ENCODE assay signal across 23 mouse cellular contexts in the genomic region with DNA sequence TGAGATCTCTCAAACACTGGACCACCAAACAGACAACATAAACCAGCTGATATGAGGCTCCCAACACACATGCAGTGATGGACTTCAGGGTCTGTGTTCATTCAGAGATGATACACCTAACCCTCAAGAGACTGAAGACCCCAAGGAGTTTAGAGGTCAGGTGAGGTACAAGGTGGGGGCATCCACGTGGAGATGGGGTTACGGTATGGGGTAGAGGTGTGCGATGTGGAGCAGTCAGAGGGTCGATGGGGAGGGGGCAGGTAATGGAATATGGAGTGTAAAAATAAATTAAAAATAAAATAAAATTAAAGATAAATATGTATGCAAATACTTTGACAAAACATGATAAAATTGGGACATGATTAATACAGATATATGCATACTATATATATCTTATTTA.
DNase-seq lines count a peak whose midpoint lies in the region; ATAC-seq lines count a peak whose summit lies in the region.
"Had no signal": no experiment of that assay in that cellular context is flagged by ENCODE, and none has a peak within 500 bp of the region (broad histone marks: within the 10 kb centered on the region; RNA-seq: fewer than 3 reads in every experiment).

No protein-coding gene starts in this region.

- H3K4me1 ChIP-seq in embryonic facial prominence, embryonic 12.5 days: no peaks in the 10 kb centered on the region
- H3K4me1 ChIP-seq in embryonic facial prominence, embryonic 10.5 days: no peaks in the 10 kb centered on the region
- no peaks in the 10 kb centered on the region for H3K4me1 ChIP-seq in hindbrain, embryonic 11.5 days (replicated peaks; ENCODE audit: control insufficient read depth, insufficient read depth, low read length)
- H3K4me1 ChIP-seq in hindbrain, embryonic 16.5 days (ENCODE audit: control insufficient read depth, insufficient read depth, low read depth, low read length): no peaks in the 10 kb centered on the region
- H3K4me1 ChIP-seq in neural tube, embryonic 11.5 days (ENCODE audit: control insufficient read depth, insufficient read depth, low read length): no peaks in the 10 kb centered on the region
- no peaks in the 10 kb centered on the region for H3K4me1 ChIP-seq in neural tube, embryonic 15.5 days
- H3K4me1 ChIP-seq: forebrain, embryonic 12.5 days had no signal

- H3K27ac ChIP-seq in embryonic facial prominence, embryonic 12.5 days: no peak overlapping the region
- H3K27ac ChIP-seq in embryonic facial prominence, embryonic 10.5 days (replicated peaks): no peak overlapping the region
- H3K27ac ChIP-seq in hindbrain, embryonic 11.5 days (ENCODE audit: low read depth, low read length): no peak overlapping the region
- no peak overlapping the region for H3K27ac ChIP-seq in hindbrain, embryonic 16.5 days (ENCODE audit: low read depth, low read length)
- no peak overlapping the region for H3K27ac ChIP-seq in neural tube, embryonic 11.5 days (ENCODE audit: low read depth, low read length)
- no peak overlapping the region for H3K27ac ChIP-seq in neural tube, embryonic 15.5 days (replicated peaks)
- H3K27ac ChIP-seq: forebrain, embryonic 12.5 days had no signal

- no peak overlapping the region for H3K9ac ChIP-seq in embryonic facial prominence, embryonic 12.5 days
- no peak overlapping the region for H3K9ac ChIP-seq in hindbrain, embryonic 11.5 days (ENCODE audit: low read depth, low read length)
- H3K9ac ChIP-seq in hindbrain, embryonic 16.5 days (ENCODE audit: low read depth, low read length): no peak overlapping the region
- no peak overlapping the region for H3K9ac ChIP-seq in neural tube, embryonic 11.5 days (ENCODE audit: low read length)
- no peak overlapping the region for H3K9ac ChIP-seq in neural tube, embryonic 15.5 days (replicated peaks)
- H3K9ac ChIP-seq: forebrain, embryonic 12.5 days had no signal

- H3K36me3 ChIP-seq in embryonic facial prominence, embryonic 12.5 days: no peaks in the 10 kb centered on the region
- H3K36me3 ChIP-seq in embryonic facial prominence, embryonic 10.5 days (replicated peaks): no peaks in the 10 kb centered on the region
- H3K36me3 ChIP-seq in hindbrain, embryonic 11.5 days (ENCODE audit: control insufficient read depth, insufficient read depth, low read length): no peaks in the 10 kb centered on the region
- no peaks in the 10 kb centered on the region for H3K36me3 ChIP-seq in hindbrain, embryonic 16.5 days (ENCODE audit: control insufficient read depth, insufficient read depth, low read length)
- H3K36me3 ChIP-seq in neural tube, embryonic 11.5 days (ENCODE audit: control insufficient read depth, insufficient read depth, low read length): no peaks in the 10 kb centered on the region
- no peaks in the 10 kb centered on the region for H3K36me3 ChIP-seq in neural tube, embryonic 15.5 days
- H3K36me3 ChIP-seq: forebrain, embryonic 12.5 days; G1E had no signal

- DNase-seq in embryonic facial prominence, embryonic 10.5 days (ENCODE audit: low spot score): no peak
- DNase-seq in hindbrain, embryonic 11.5 days (ENCODE audit: low spot score): no peak
- no peak for DNase-seq in neural tube, embryonic 11.5 days (ENCODE audit: low spot score)
- DNase-seq: adrenal gland, adult 8-10 months; adrenal gland, postnatal 14 days; adrenal gland, postnatal 36 days; B cell, adult 2 months; cerebellum, adult 11-12 months; cerebellum, adult 2 months; cerebellum, adult 9-10 months; cerebellum, postnatal 10 days; cerebellum, postnatal 25 days had no signal

- no peaks in the 10 kb centered on the region for H3K9me3 ChIP-seq in embryonic facial prominence, embryonic 12.5 days
- no peaks in the 10 kb centered on the region for H3K9me3 ChIP-seq in embryonic facial prominence, embryonic 10.5 days
- H3K9me3 ChIP-seq in hindbrain, embryonic 11.5 days (ENCODE audit: control insufficient read depth, low read length): no peaks in the 10 kb centered on the region
- H3K9me3 ChIP-seq in hindbrain, embryonic 16.5 days (ENCODE audit: control insufficient read depth, low read length): no peaks in the 10 kb centered on the region
- H3K9me3 ChIP-seq in neural tube, embryonic 11.5 days (ENCODE audit: control insufficient read depth, low read length): no peaks in the 10 kb centered on the region
- H3K9me3 ChIP-seq in neural tube, embryonic 15.5 days (replicated peaks): no peaks in the 10 kb centered on the region
- H3K9me3 ChIP-seq: forebrain, embryonic 12.5 days; G1E had no signal

- ATAC-seq in embryonic facial prominence, embryonic 12.5 days (ENCODE audit: insufficient number of reproducible peaks, insufficient read depth, low FRiP score, low TSS enrichment): 0 out of 2 replicates have a peak, but pooled peaks have one; percentile 35
- ATAC-seq in hindbrain, embryonic 11.5 days (ENCODE audit: low FRiP score): peak; percentile 60; the same call in 1 of the 2 replicates
- no peak for ATAC-seq in hindbrain, embryonic 16.5 days
- ATAC-seq in neural tube, embryonic 11.5 days (ENCODE audit: insufficient read depth, low FRiP score, low TSS enrichment): 0 out of 2 replicates have a peak, but pooled peaks have one; percentile 46
- ATAC-seq in neural tube, embryonic 15.5 days (ENCODE audit: low FRiP score): no peak
- ATAC-seq: activated CD4-positive, CD25-positive, alpha-beta regulatory T cell, adult 4 months; CD4-positive, CD25-positive, alpha-beta regulatory T cell, adult 4 months; forebrain, embryonic 14.5 days; forebrain, embryonic 16.5 days; Patski had no signal

- H3K4me3 ChIP-seq in embryonic facial prominence, embryonic 12.5 days: no peak overlapping the region
- H3K4me3 ChIP-seq in embryonic facial prominence, embryonic 10.5 days: no peak overlapping the region
- no peak overlapping the region for H3K4me3 ChIP-seq in hindbrain, embryonic 11.5 days (ENCODE audit: low read depth, low read length)
- H3K4me3 ChIP-seq in hindbrain, embryonic 16.5 days (ENCODE audit: low read length): no peak overlapping the region
- no peak overlapping the region for H3K4me3 ChIP-seq in neural tube, embryonic 11.5 days (ENCODE audit: low read depth, low read length)
- H3K4me3 ChIP-seq in neural tube, embryonic 15.5 days (replicated peaks): no peak overlapping the region
- H3K4me3 ChIP-seq: forebrain, embryonic 12.5 days had no signal

- H3K27me3 ChIP-seq in embryonic facial prominence, embryonic 12.5 days: no peaks in the 10 kb centered on the region
- no peaks in the 10 kb centered on the region for H3K27me3 ChIP-seq in embryonic facial prominence, embryonic 10.5 days (replicated peaks; ENCODE audit: low read depth, poor library complexity, severe bottlenecking)
- no peaks in the 10 kb centered on the region for H3K27me3 ChIP-seq in hindbrain, embryonic 11.5 days (ENCODE audit: control insufficient read depth, insufficient read depth, low read length)
- H3K27me3 ChIP-seq in hindbrain, embryonic 16.5 days (replicated peaks; ENCODE audit: control insufficient read depth, insufficient read depth, low read length): no peaks in the 10 kb centered on the region
- H3K27me3 ChIP-seq in neural tube, embryonic 11.5 days (ENCODE audit: control insufficient read depth, insufficient read depth, low read length): no peaks in the 10 kb centered on the region
- no peaks in the 10 kb centered on the region for H3K27me3 ChIP-seq in neural tube, embryonic 15.5 days (replicated peaks)
- H3K27me3 ChIP-seq: CH12.LX; forebrain, embryonic 12.5 days; Patski had no signal

- 88% methylated on average over 4 of the region's 4 CpGs for WGBS in embryonic facial prominence, embryonic 12.5 days
- 89% methylated on average over 4 of the region's 4 CpGs for WGBS in embryonic facial prominence, embryonic 10.5 days
- 88% methylated on average over 4 of the region's 4 CpGs for WGBS in hindbrain, embryonic 11.5 days
- 91% methylated on average over 4 of the region's 4 CpGs for WGBS in hindbrain, embryonic 16.5 days
- 92% methylated on average over 4 of the region's 4 CpGs for WGBS in neural tube, embryonic 11.5 days
- WGBS in neural tube, embryonic 15.5 days: 92% methylated on average over 4 of the region's 4 CpGs

- H3K4me2 ChIP-seq in embryonic facial prominence, embryonic 12.5 days (replicated peaks): no peak overlapping the region
- H3K4me2 ChIP-seq in hindbrain, embryonic 11.5 days (replicated peaks; ENCODE audit: low read depth, low read length): no peak overlapping the region
- H3K4me2 ChIP-seq in hindbrain, embryonic 16.5 days (ENCODE audit: low read length): no peak overlapping the region
- H3K4me2 ChIP-seq in neural tube, embryonic 11.5 days (ENCODE audit: low read depth): no peak overlapping the region
- H3K4me2 ChIP-seq in neural tube, embryonic 15.5 days: no peak overlapping the region
- H3K4me2 ChIP-seq: forebrain, embryonic 12.5 days had no signal

Comparison
In these comparisons a context has a peak if more than half of its experiments do, and no peak if none do; other contexts are left out.
1. ATAC-seq: peak in embryonic facial prominence, embryonic 12.5 days (single experiment), hindbrain, embryonic 11.5 days (single experiment) and neural tube, embryonic 11.5 days (single experiment); none in hindbrain, embryonic 16.5 days (single experiment) and neural tube, embryonic 15.5 days (single experiment).